Mouse (Mus musculus) T-cell, adult 2 months (primary cell): ENCODE data around the gene Ppm1k.
"Not testable (repeated sequence)": the region's sequence is repeated elsewhere in the genome, so short reads cannot be mapped to it uniquely, and the experiment has no call there.

Experiments
- DNase-seq: peaks from one replicate; pipeline ENCODE4 v3.0.0; 2022; ENCODE audit warnings: low spot score

Ppm1k gene

DNA sequence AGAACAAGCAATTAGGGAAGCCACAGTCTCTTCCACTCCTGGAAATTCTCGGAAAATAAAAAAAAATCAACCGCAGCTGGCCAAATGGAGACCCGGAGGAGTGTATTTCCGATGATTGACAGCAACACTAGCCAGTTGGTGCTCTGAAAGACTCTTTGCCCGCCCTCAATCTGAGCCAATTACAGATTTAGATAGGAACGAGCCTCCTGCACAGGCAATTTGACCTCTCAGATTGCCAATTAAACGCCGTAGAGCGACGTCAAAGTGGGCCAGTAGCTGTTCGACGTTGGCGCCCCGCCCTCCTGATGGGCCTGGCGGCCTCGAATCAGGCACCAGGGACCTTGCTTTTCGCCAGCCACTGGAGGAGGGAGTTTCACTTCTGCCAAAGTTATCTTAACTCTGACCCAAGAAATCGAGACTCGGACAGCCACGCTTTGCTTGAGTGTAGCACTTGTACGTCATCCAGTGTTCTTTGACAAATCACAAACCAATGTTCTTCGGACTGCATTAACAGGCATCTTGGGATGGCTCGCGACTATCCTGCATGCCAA is at the start of gene Ppm1k:
Ppm1k (minus strand) TSS at position 83 of the 551 bp plus-strand sequence.
- peak; percentile 98 for DNase-seq

- DNase-seq = peak; percentile 59
These were observed 47.1 kb upstream of the Ppm1k start for GRCm38 (mm10) chr6:57582356-57582755.

- no peak for DNase-seq
These were observed 46.3 kb upstream of the Ppm1k start for GRCm38 (mm10) chr6:57581595-57581994.

DNA sequence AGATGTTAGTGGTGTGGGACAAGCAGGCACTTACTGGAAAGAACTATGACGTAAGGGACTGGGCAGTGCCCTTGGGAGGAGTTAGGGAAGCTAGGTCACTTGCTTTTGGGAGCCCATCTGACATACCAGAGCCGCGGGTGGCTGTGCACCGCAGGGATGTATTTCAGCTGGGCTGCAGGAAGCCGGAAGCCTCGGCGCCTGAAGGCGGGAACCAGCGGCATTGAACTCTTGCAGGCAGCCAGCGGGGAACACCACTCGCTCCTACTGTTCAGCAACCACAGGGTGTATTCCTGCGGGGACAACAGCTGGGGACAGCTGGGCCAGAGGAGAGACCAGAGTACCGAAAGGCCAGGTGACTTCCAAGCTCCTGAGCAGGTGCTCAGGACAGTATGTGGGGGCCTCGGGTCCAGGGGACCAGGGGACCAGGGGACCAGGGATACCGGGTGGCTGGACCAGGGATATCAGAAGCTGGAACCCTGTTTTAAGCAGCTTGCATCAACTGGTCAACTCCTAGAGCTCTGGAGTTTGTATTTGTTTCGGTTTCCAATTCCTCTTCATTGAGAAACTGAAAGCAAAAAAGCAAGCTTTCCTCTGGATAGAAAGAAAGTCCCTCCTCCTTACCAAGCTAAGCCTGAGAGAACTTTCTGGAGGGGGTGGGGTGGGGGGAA is 45.7 kb upstream of the Ppm1k start, which contains the start of gene Herc6:
Herc6 (plus strand) TSS at position 120 of the 668 bp plus-strand sequence.
- peak; percentile 65 for DNase-seq

- DNase-seq = no peak
These were observed 36.3 kb upstream of the Ppm1k start for GRCm38 (mm10) chr6:57571587-57571986.

DNA sequence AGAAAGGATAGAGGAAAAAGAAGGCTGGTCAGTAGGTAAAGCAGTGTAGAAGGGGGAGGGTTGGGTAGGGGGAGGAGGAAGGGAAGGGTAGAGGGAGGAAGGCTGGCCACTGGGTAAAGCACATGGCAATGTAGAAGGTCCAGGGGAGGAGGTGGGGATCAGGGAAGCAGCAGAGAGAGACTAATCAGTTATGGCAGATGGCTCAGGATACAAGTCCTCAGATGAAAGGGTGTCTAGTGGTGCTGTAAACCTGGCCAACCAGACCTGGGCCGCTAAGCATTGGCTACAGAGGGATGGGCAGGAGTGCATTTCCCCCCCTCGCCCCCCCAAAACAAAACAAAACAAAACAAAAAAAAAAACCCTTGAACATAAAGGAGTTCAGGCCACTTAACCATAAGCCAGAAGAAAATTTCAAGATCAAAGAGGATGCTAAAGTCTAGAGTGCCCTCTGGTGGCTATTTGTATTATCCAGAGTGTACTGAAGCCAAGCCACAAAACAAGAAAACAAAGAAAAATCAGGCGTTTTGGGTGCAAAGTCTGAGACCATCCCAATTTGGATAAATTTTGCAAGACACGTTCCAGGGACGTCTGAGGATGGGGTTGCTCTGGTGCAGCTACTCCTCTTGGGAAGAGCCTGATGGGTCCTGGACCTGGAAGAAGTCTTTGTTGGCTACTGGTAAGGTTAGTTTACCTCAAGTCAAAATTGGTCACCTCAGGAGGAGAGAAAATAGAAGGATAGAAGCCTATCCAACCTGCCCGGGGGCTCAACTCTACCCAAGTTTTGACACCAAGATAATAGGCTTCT is 35.1 kb upstream of the Ppm1k start:
- peak; percentile 47 for DNase-seq

- no peak for DNase-seq
These were observed 32.4 kb upstream of the Ppm1k start for GRCm38 (mm10) chr6:57567630-57568029.

GRCm38 (mm10) chr6:57565452-57565851 is 30.2 kb upstream of the Ppm1k start:
- DNase-seq = no peak

GRCm38 (mm10) chr6:57563454-57563853 is 28.2 kb upstream of the Ppm1k start:
- no peak for DNase-seq

GRCm38 (mm10) chr6:57557796-57558317 is 22.6 kb upstream of the Ppm1k start:
- DNase-seq = no peak

GRCm38 (mm10) chr6:57551211-57551796 is 16.0 kb upstream of the Ppm1k start:
- DNase-seq = no peak

DNA sequence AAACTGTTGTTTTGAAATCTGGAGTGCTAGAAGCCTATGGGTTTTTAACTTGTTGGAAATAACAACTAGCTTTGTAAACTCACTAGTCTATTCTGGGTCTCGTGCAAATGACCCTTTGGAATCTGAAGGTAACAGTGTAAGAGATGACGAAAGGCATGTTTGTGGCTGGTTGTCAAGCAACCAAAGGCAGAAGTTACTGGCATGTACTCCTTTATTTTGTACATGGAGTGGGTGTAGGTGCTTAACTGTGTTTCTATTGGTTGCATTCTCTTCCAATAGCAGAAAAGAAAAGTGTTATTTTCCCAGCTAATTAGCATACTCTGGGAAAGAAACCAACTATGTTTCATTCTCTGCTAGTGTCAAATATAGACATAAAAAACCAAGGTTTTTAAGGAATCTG is 9.6 kb upstream of the Ppm1k start:
- DNase-seq = no peak

DNA sequence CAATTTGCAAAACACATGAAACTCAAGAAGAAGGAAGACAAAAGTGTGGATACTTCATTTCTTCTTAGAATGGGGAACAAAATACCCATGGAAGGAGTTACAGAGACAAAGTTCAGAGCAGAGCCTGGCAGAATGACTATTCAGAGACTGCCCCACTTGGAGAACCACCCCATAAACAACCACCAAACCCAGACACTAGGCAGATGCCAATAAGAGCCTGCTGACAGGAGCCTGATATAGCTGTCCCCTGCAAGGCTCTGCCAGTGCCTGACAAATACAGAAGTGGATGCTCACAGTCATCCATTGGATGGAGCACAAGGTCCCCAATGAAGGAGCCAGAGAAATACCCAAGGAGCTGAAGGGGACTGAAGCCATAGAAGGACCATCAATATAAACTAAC is 8.3 kb upstream of the Ppm1k start:
- not testable (repeated sequence) for DNase-seq

DNA sequence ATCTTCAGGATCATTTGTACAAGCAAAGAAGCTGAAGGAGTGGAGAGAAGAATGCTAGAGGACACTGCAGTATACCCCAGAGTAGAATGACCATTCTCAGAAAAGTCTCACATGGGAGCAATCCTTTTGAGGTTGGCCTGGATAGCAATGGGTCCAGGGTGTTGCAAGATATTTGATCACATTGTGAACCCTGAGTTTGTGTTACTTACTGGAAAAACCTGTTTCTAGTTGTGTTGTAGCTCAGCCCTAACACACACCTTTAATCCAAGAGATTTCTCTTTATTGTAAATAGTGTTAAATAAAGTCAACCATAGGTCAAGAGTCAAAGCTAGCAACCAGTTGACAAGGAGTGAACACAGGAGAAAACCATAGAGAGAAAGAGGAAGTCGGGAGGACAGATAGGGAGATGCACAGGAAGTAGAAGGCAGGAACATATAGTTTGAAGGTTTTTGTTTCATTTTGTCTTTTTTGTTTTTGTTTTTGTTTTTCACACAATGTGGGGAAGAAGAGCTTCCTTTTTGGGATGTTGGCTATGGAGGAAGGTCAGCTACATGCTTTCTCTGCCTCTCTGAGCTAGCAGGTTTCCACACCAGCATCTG is 6.6 kb upstream of the Ppm1k start:
- no peak for DNase-seq

DNA sequence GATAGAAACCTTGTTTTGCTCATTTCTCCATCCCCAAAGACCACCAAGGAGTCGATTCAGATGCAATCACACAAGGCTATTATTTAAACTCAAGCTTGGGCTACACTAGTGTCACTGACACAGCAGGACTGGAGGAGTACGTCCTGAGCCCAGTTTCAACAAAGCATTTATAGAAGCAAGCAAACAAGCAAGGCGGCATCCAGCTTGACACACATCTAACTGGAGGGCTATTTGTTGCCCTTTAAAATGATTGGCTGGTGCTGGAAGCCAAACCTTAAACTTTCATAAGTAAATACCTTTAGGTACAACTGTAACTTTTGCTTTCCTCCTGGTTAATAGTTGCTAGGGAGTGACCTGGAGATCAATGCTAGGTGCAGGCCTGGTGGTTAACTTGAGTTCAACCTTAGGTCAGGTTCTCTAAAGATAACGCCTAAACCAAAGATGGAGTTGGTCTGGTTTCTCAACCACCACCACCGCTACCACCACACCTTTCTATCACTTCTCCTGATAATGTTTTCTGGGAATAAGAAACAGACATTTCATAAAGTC is 5.8 kb upstream of the Ppm1k start:
- DNase-seq = no peak

- no peak for DNase-seq
These were observed 2.6 kb upstream of the Ppm1k start for GRCm38 (mm10) chr6:57537887-57538286.

GRCm38 (mm10) chr6:57535971-57536669 is 852 bp upstream of the Ppm1k start:
- peak; percentile 30 for DNase-seq

GRCm38 (mm10) chr6:57534611-57535286 is 519 bp downstream of the Ppm1k start:
- peak; percentile 35 for DNase-seq

DNA sequence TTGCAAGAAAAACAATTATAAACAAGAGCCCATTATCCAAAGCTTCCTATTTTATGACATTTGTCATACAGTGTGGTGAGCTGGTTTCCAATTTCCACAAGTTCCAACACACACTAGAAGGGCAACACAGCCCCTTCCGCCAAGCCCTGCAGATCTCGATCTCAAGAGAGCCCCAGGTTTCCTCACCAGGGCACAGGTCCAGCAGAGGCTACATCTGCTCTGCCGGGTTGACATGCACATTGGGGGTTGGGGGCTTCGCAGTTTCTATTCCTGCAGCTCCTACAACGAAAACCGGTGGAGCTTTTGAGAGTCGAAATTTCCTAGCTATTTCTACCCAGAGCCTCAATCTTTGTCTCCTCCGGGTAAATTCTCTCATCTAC is 1.0 kb downstream of the Ppm1k start:
- no peak for DNase-seq

GRCm38 (mm10) chr6:57533410-57533809 is 1.9 kb downstream of the Ppm1k start:
- no peak for DNase-seq

- DNase-seq = no peak
These were observed 3.2 kb downstream of the Ppm1k start for GRCm38 (mm10) chr6:57532022-57532421.
